ENCODE assay signal across 11 mouse cellular contexts in genomic region chr5:134687187-134687586, GRCm38 (mm10). TPM values are rescaled to one million over a fixed set of nuclear protein-coding genes. Genes with fewer than 3 reads are reported as not detected.
A peak's percentile ranks its signal among the peaks of the same experiment; 100 is the strongest.
DNase-seq lines count a peak whose midpoint lies in the region; ATAC-seq and TF ChIP-seq lines count a peak whose summit lies in the region.
"Had no signal": no experiment of that assay in that cellular context is flagged by ENCODE, and none has a peak within 500 bp of the region (broad histone marks: within the 10 kb centered on the region; RNA-seq: fewer than 3 reads in every experiment).

No protein-coding gene starts in this region.

- no peak overlapping the region for H3K27ac ChIP-seq in heart, embryonic 13.5 days (replicated peaks)
- H3K27ac ChIP-seq in forebrain, embryonic 13.5 days, result no peak overlapping the region
- no peak overlapping the region for H3K27ac ChIP-seq in limb, embryonic 15.5 days

- H3K27me3 ChIP-seq in heart, embryonic 13.5 days (replicated peaks), result 0 out of 2 replicates have a peak, but pooled peaks cover 5% of the 10 kb centered on the region
- peaks cover 19% of the 10 kb centered on the region for H3K27me3 ChIP-seq in E14TG2a.4 (ENCODE audit: insufficient read depth, low read length)
- H3K27me3 ChIP-seq in forebrain, embryonic 13.5 days, result no peaks in the 10 kb centered on the region
- 0 out of 2 replicates have a peak, but pooled peaks cover 3% of the 10 kb centered on the region for H3K27me3 ChIP-seq in limb, embryonic 15.5 days

- H3K4me1 ChIP-seq in heart, embryonic 13.5 days, result peaks cover 15% of the 10 kb centered on the region
- peaks cover 17% of the 10 kb centered on the region for H3K4me1 ChIP-seq in E14TG2a.4 (replicated peaks; ENCODE audit: low read depth, low read length)
- peaks cover 22% of the 10 kb centered on the region for H3K4me1 ChIP-seq in forebrain, embryonic 13.5 days
- H3K4me1 ChIP-seq in limb, embryonic 15.5 days, result peaks cover 17% of the 10 kb centered on the region

- WGBS in heart, embryonic 13.5 days, result 76% methylated on average over 1 of the region's 1 CpGs
- WGBS in forebrain, embryonic 13.5 days, result 67% methylated on average over 1 of the region's 1 CpGs
- 81% methylated on average over 1 of the region's 1 CpGs for WGBS in limb, embryonic 15.5 days

- H3K4me3 ChIP-seq in heart, embryonic 13.5 days, result peak overlapping the region; percentile 70
- peak overlapping the region; percentile 91 for H3K4me3 ChIP-seq in E14TG2a.4 (replicated peaks; ENCODE audit: low read length)
- peak overlapping the region; percentile 78 for H3K4me3 ChIP-seq in forebrain, embryonic 13.5 days
- H3K4me3 ChIP-seq in limb, embryonic 15.5 days, result peak overlapping the region; percentile 82

- no peak for ATAC-seq in heart, embryonic 13.5 days (ENCODE audit: extremely low read depth, insufficient number of reproducible peaks, low FRiP score, low TSS enrichment)
- ATAC-seq in forebrain, embryonic 13.5 days, result no peak
- ATAC-seq in limb, embryonic 15.5 days (ENCODE audit: insufficient number of reproducible peaks, low FRiP score, low TSS enrichment, low read depth), result no peak
- ATAC-seq: CD4-positive, CD25-positive, alpha-beta regulatory T cell, adult 4 months had no signal

- H3K36me3 ChIP-seq in heart, embryonic 13.5 days, result peaks cover 33% of the 10 kb centered on the region
- H3K36me3 ChIP-seq in E14TG2a.4 (ENCODE audit: insufficient read depth, low read length), result peaks cover 35% of the 10 kb centered on the region
- H3K36me3 ChIP-seq in forebrain, embryonic 13.5 days (ENCODE audit: poor library complexity, severe bottlenecking), result peaks cover 39% of the 10 kb centered on the region
- H3K36me3 ChIP-seq in limb, embryonic 15.5 days, result peaks cover 13% of the 10 kb centered on the region

- no peak for TF ChIP-seq CTCF in E14TG2a.4 (conservative IDR thresholded peaks at IDR 0.05; ENCODE audit: low read length)

- peak overlapping the region; percentile 84 for H3K9ac ChIP-seq in heart, embryonic 13.5 days
- H3K9ac ChIP-seq in forebrain, embryonic 13.5 days, result peak overlapping the region; percentile 92
- H3K9ac ChIP-seq in limb, embryonic 15.5 days, result 0 out of 2 replicates have a peak overlapping the region, but pooled peaks have one; percentile 76

- H3K9me3 ChIP-seq in heart, embryonic 13.5 days, result no peaks in the 10 kb centered on the region
- H3K9me3 ChIP-seq in E14TG2a.4 (ENCODE audit: low read length), result no peaks in the 10 kb centered on the region
- no peaks in the 10 kb centered on the region for H3K9me3 ChIP-seq in forebrain, embryonic 13.5 days (replicated peaks)
- no peaks in the 10 kb centered on the region for H3K9me3 ChIP-seq in limb, embryonic 15.5 days

- no peak for DNase-seq in heart, postnatal 4 days
- DNase-seq in MN1 (ENCODE audit: low spot score), result no peak
- DNase-seq in ovary, postnatal 10 days (ENCODE audit: low spot score), result no peak
- DNase-seq in adrenal gland, postnatal 14 days, result no peak
- DNase-seq: kidney, adult 8-10 months; lung, postnatal 10 days had no signal

- peak overlapping the region; percentile 97 for H3K4me2 ChIP-seq in heart, embryonic 13.5 days
- H3K4me2 ChIP-seq in forebrain, embryonic 13.5 days, result peak overlapping the region; percentile 72
- H3K4me2 ChIP-seq in limb, embryonic 15.5 days, result peak overlapping the region; percentile 81

RNA-seq across cellular contexts. Expression of gene Limk1, which starts 1.2 kb away (rescaled TPM):
- polyA plus RNA-seq in heart, embryonic 13.5 days (2015; fragmentation: Nextera tagmentation; extraction: Ambion mirVana), result 3.1 and 3.8 TPM in 2 replicates
- 10 to 100 TPM; 13.5 to 14.9 TPM for total RNA-seq in heart, postnatal 4 days (2021)
- 13.8 and 14.1 TPM in 2 replicates for polyA plus RNA-seq in forebrain, embryonic 13.5 days (2015; fragmentation: Nextera tagmentation; extraction: Ambion mirVana)
- polyA plus RNA-seq in limb, embryonic 15.5 days (2015; fragmentation: Nextera tagmentation; extraction: Ambion mirVana), result 4.7 and 7.0 TPM in 2 replicates
- total RNA-seq in adrenal gland, postnatal 14 days (2021), result 17.9 and 23.7 TPM in 2 replicates

RNA-seq across cellular contexts. Expression of gene Eif4h, which starts 47.9 kb away (rescaled TPM):
- 318 and 329 TPM in 2 replicates for polyA plus RNA-seq in heart, embryonic 13.5 days (2015; fragmentation: Nextera tagmentation; extraction: Ambion mirVana)
- total RNA-seq in heart, postnatal 4 days (2021), result 100 to 1,000 TPM; 250 to 262 TPM
- polyA plus RNA-seq in forebrain, embryonic 13.5 days (2015; fragmentation: Nextera tagmentation; extraction: Ambion mirVana), result 402 and 441 TPM in 2 replicates
- 408 and 425 TPM in 2 replicates for polyA plus RNA-seq in limb, embryonic 15.5 days (2015; fragmentation: Nextera tagmentation; extraction: Ambion mirVana)
- 277 and 309 TPM in 2 replicates for total RNA-seq in adrenal gland, postnatal 14 days (2021)

RNA-seq across cellular contexts. Expression of gene Eln, which starts 59.9 kb away (rescaled TPM):
- 266 and 283 TPM in 2 replicates for polyA plus RNA-seq in heart, embryonic 13.5 days (2015; fragmentation: Nextera tagmentation; extraction: Ambion mirVana)
- 1,000 to 10,000 TPM in 1 of 2 experiments, 100 to 1,000 TPM in 1; 932 to 1,129 TPM for total RNA-seq in heart, postnatal 4 days (2021)
- polyA plus RNA-seq in forebrain, embryonic 13.5 days (2015; fragmentation: Nextera tagmentation; extraction: Ambion mirVana), result 3.4 and 3.5 TPM in 2 replicates
- 178 and 206 TPM in 2 replicates for polyA plus RNA-seq in limb, embryonic 15.5 days (2015; fragmentation: Nextera tagmentation; extraction: Ambion mirVana)
- 148 and 554 TPM in 2 replicates for total RNA-seq in adrenal gland, postnatal 14 days (2021)
- polyA plus RNA-seq: CD4-positive, CD25-positive, alpha-beta regulatory T cell, adult 4 months had no signal

Comparison
In these comparisons a context has a peak if more than half of its experiments do, and no peak if none do; other contexts are left out.
1. RNA of gene Eln, which starts 59.9 kb away (polyA plus RNA-seq): 266 to 283 TPM in heart, embryonic 13.5 days and 178 to 206 TPM in limb, embryonic 15.5 days; 3.4 to 3.5 TPM in forebrain, embryonic 13.5 days; every median in the first group is over 10 times any median in the second.
2. Peak in every context shown above with its lines, with median percentiles within 50 percentile points of each other: H3K4me2 ChIP-seq, H3K4me3 ChIP-seq and H3K9ac ChIP-seq.